8 mouse cellular contexts compared by ENCODE assay signal in the genomic region with DNA sequence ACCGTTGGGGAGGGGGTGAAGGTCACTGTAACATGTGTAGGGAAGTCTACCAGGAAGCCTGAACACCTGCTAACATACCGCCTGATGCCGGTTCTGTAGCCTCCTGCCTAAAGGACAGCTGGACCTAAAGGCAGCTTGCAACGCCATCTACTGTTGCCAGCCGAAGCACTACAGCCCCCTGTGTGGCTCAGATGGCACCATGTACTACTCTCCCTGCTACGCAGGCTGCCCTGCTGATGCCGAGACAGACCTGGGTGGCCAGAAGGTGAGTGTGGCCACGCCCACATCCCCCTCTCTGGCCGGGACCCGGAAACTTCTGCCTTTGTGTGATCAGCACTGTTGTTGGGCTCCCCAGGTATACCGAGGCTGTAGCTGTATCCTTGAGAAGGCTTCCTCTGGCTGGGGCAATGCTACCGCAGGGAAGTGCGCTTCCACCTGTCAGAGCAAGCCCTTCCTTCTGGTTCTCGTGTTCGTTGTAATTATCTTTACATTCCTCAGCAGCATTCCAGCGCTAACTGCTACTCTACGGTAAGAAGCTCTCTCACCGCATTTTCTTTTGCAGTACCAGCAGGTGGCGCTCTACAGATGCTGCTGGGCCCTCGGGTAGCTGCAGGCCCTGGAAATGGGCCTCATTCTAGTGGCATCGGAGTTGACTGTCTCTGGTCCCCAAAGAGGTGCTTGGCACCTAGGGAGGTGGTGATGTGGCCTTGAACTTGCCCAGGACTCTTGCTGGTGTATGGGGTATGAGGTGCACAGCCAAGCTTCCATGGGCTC. TPM values are rescaled to one million over a fixed set of nuclear protein-coding genes. Genes with fewer than 3 reads are reported as not detected.
DNase-seq lines count a peak whose midpoint lies in the region; ATAC-seq and TF ChIP-seq lines count a peak whose summit lies in the region.

No protein-coding gene starts in this region.

- no peaks in the 10 kb centered on the region for H3K27me3 ChIP-seq in embryonic facial prominence, embryonic 12.5 days
- H3K27me3 ChIP-seq in hindbrain, embryonic 14.5 days (ENCODE audit: control insufficient read depth, insufficient read depth, low read length) = 0 out of 2 replicates have a peak, but pooled peaks cover 3% of the 10 kb centered on the region
- H3K27me3 ChIP-seq in liver, postnatal 0 days (ENCODE audit: insufficient read depth, low read length) = 0 out of 2 replicates have a peak, but pooled peaks cover 8% of the 10 kb centered on the region

- intact Hi-C loops in left cerebral cortex, postnatal 10 days (cut with DNase I) = loop anchor here (1.0 to 5.0 kb wide), 3 partner anchors 85 to 305 kb away; a partner anchor contains a TSS

- H3K4me1 ChIP-seq in embryonic facial prominence, embryonic 12.5 days = peaks cover 3% of the 10 kb centered on the region; the same call in 1 of the 2 replicates
- H3K4me1 ChIP-seq in hindbrain, embryonic 14.5 days (replicated peaks; ENCODE audit: control insufficient read depth, insufficient read depth, low read length) = no peaks in the 10 kb centered on the region
- no peaks in the 10 kb centered on the region for H3K4me1 ChIP-seq in liver, postnatal 0 days (ENCODE audit: insufficient read depth)

- H3K9ac ChIP-seq in embryonic facial prominence, embryonic 12.5 days = no peak overlapping the region
- H3K9ac ChIP-seq in hindbrain, embryonic 14.5 days = no peak overlapping the region
- H3K9ac ChIP-seq in liver, postnatal 0 days (replicated peaks) = no peak overlapping the region

- peak; percentile 5 to 54 for DNase-seq in left cerebral cortex, postnatal 10 days (ENCODE audit: extremely low spot score in 1 of 2, low spot score in 2 of 2)
- DNase-seq in left cerebral cortex, adult 11 months (ENCODE audit: low spot score) = no peak
- peak; percentile 23 for DNase-seq in T-cell, adult 2 months (ENCODE audit: low spot score)
- DNase-seq in hindbrain, embryonic 14.5 days (ENCODE audit: low spot score) = peak; percentile 57
- DNase-seq in liver, postnatal 0 days = peak; percentile 44
- peak; percentile 22 for DNase-seq in right cerebral cortex, postnatal 25 days
- DNase-seq in layer of hippocampus, adult 11-12 months (ENCODE audit: low spot score) = no peak

- 4% methylated on average over 21 of the region's 21 CpGs for WGBS in embryonic facial prominence, embryonic 12.5 days
- 9% methylated on average over 21 of the region's 21 CpGs for WGBS in hindbrain, embryonic 14.5 days
- WGBS in liver, postnatal 0 days (ENCODE audit: insufficient replicate concordance) = 25% methylated on average over 21 of the region's 21 CpGs

- H3K4me3 ChIP-seq in embryonic facial prominence, embryonic 12.5 days = no peak overlapping the region
- H3K4me3 ChIP-seq in hindbrain, embryonic 14.5 days (replicated peaks; ENCODE audit: low read length) = no peak overlapping the region
- no peak overlapping the region for H3K4me3 ChIP-seq in liver, postnatal 0 days (ENCODE audit: low read depth, low read length)

- peak; percentile 81 for TF ChIP-seq CTCF in liver, postnatal 0 days (IDR thresholded peaks at IDR 0.05; ENCODE audit: low read depth)

- no peak overlapping the region for H3K27ac ChIP-seq in embryonic facial prominence, embryonic 12.5 days
- no peak overlapping the region for H3K27ac ChIP-seq in hindbrain, embryonic 14.5 days
- H3K27ac ChIP-seq in liver, postnatal 0 days (ENCODE audit: low read depth) = no peak overlapping the region

- no peak for TF ChIP-seq EP300 in liver, postnatal 0 days (IDR thresholded peaks at IDR 0.05; ENCODE audit: low read depth)

- H3K9me3 ChIP-seq in embryonic facial prominence, embryonic 12.5 days = no peaks in the 10 kb centered on the region
- H3K9me3 ChIP-seq in hindbrain, embryonic 14.5 days (ENCODE audit: control insufficient read depth, low read length) = no peaks in the 10 kb centered on the region
- no peaks in the 10 kb centered on the region for H3K9me3 ChIP-seq in liver, postnatal 0 days (ENCODE audit: low read length)

- H3K36me3 ChIP-seq in embryonic facial prominence, embryonic 12.5 days = no peaks in the 10 kb centered on the region
- H3K36me3 ChIP-seq in hindbrain, embryonic 14.5 days (replicated peaks; ENCODE audit: control insufficient read depth, insufficient read depth) = no peaks in the 10 kb centered on the region
- H3K36me3 ChIP-seq in liver, postnatal 0 days (replicated peaks; ENCODE audit: insufficient read depth, low read length) = no peaks in the 10 kb centered on the region

- no peak for ATAC-seq in embryonic facial prominence, embryonic 12.5 days (ENCODE audit: insufficient number of reproducible peaks, insufficient read depth, low FRiP score, low TSS enrichment)
- peak; percentile 56 for ATAC-seq in hindbrain, embryonic 14.5 days (ENCODE audit: low FRiP score)
- ATAC-seq in liver, postnatal 0 days = peak; percentile 54

- H3K4me2 ChIP-seq in embryonic facial prominence, embryonic 12.5 days (replicated peaks) = peak overlapping the region; percentile 19; the same call in 1 of the 2 replicates
- H3K4me2 ChIP-seq in hindbrain, embryonic 14.5 days (replicated peaks) = no peak overlapping the region
- H3K4me2 ChIP-seq in liver, postnatal 0 days (ENCODE audit: low read depth, low read length) = no peak overlapping the region

RNA-seq across cellular contexts. Expression of a gene that starts 16.4 kb away (rescaled TPM):
- total RNA-seq in left cerebral cortex, postnatal 10 days (2021) = 1 to 10 TPM; 1.5 TPM
- 2.0 and 2.4 TPM in 2 replicates for polyA plus RNA-seq in embryonic facial prominence, embryonic 12.5 days (2016; fragmentation: Nextera tagmentation; extraction: Ambion mirVana)
- 1.4 and 2.2 TPM in 2 replicates for polyA plus RNA-seq in hindbrain, embryonic 14.5 days (2014; fragmentation: Nextera tagmentation; extraction: Ambion mirVana)
- polyA plus RNA-seq in liver, postnatal 0 days (2015; fragmentation: Nextera tagmentation; extraction: Ambion mirVana) = 0.86 and 0.91 TPM in 2 replicates

RNA-seq across cellular contexts. Expression of a gene that starts 27.3 kb away (rescaled TPM):
- 10 to 100 TPM; 27.3 to 29.2 TPM for total RNA-seq in left cerebral cortex, postnatal 10 days (2021)
- polyA plus RNA-seq in embryonic facial prominence, embryonic 12.5 days (2016; fragmentation: Nextera tagmentation; extraction: Ambion mirVana) = 0.25 and 0.55 TPM in 2 replicates
- 2.5 and 3.5 TPM in 2 replicates for polyA plus RNA-seq in hindbrain, embryonic 14.5 days (2014; fragmentation: Nextera tagmentation; extraction: Ambion mirVana)
- not detected in 2 replicates for polyA plus RNA-seq in liver, postnatal 0 days (2015; fragmentation: Nextera tagmentation; extraction: Ambion mirVana)

Comparison
In these comparisons a context has a peak if more than half of its experiments do, and no peak if none do; other contexts are left out.
1. DNase-seq: peak in left cerebral cortex, postnatal 10 days (2 of 2), T-cell, adult 2 months (single experiment), hindbrain, embryonic 14.5 days (single experiment), liver, postnatal 0 days (single experiment) and right cerebral cortex, postnatal 25 days (single experiment); none in left cerebral cortex, adult 11 months (single experiment) and layer of hippocampus, adult 11-12 months (single experiment).